Mouse (Mus musculus): ENCODE data around the gene Gns.

The Gns gene

GRCm38 (mm10) chr10:121429581-121429980 lies 64.7 kb downstream of the Gns start:
- DNase-seq (ENCODE audit: low read depth, low spot score), result no peak

GRCm38 (mm10) chr10:121429981-121430682 lies 65.2 kb downstream of the Gns start:
- no peak for DNase-seq (ENCODE audit: low read depth, low spot score)

- DNase-seq (ENCODE audit: low read depth, low spot score), result no peak
Measured at GRCm38 (mm10) chr10:121430764-121431540, 66.1 kb downstream of the Gns start.

GRCm38 (mm10) chr10:121432041-121432634 lies 67.2 kb downstream of the Gns start:
- no peak for DNase-seq (ENCODE audit: low read depth, low spot score)

- no peak for DNase-seq (ENCODE audit: low read depth, low spot score)
Measured at GRCm38 (mm10) chr10:121432635-121433280, 67.9 kb downstream of the Gns start.

GRCm38 (mm10) chr10:121434441-121435103 lies 69.7 kb downstream of the Gns start:
- no peak for DNase-seq (ENCODE audit: low read depth, low spot score)

GRCm38 (mm10) chr10:121435546-121436257 lies 70.8 kb downstream of the Gns start:
- DNase-seq (ENCODE audit: low read depth, low spot score), result no peak

- DNase-seq (ENCODE audit: low read depth, low spot score), result no peak
Measured at GRCm38 (mm10) chr10:121436258-121436645, 71.4 kb downstream of the Gns start.

- DNase-seq (ENCODE audit: low read depth, low spot score), result no peak
Measured at GRCm38 (mm10) chr10:121436693-121437092, 71.8 kb downstream of the Gns start.

GRCm38 (mm10) chr10:121438109-121438508 lies 73.2 kb downstream of the Gns start:
- DNase-seq (ENCODE audit: low read depth, low spot score), result no peak

GRCm38 (mm10) chr10:121439310-121439731 lies 74.4 kb downstream of the Gns start:
- no peak for DNase-seq (ENCODE audit: low read depth, low spot score)

GRCm38 (mm10) chr10:121443791-121444190 lies 78.9 kb downstream of the Gns start:
- DNase-seq (ENCODE audit: low read depth, low spot score), result no peak

- no peak for DNase-seq (ENCODE audit: low read depth, low spot score)
Measured at GRCm38 (mm10) chr10:121444198-121444597, 79.3 kb downstream of the Gns start.

GRCm38 (mm10) chr10:121445808-121446207 lies 80.9 kb downstream of the Gns start:
- no peak for DNase-seq (ENCODE audit: low read depth, low spot score)

Measured in c-Kit-negative CD71-positive TER-119-positive erythroid progenitor cells, embryonic 14.5 days (primary cell).